Mouse (Mus musculus) hematopoietic stem cell, adult 5-6 weeks (primary cell): ENCODE results near the gene Prmt6. TPM values are rescaled to one million over a fixed set of nuclear protein-coding genes. Genes with fewer than 3 reads are reported as not detected.

Experiments
- ATAC-seq, 2 experiments: fragments of 125-278 bp in 1 of 2; replicated peaks in 1 of 2; 2 replicates each; pipeline ENCODE4 v1.8.0; 2016 to 2017; ENCODE audit warnings: inconsistent platforms in 2 of 2, mild to moderate bottlenecking in 2 of 2, moderate number of reproducible peaks in 2 of 2, low read depth in 1 of 2, moderate TSS enrichment in 1 of 2; ENCODE audit not compliant: low FRiP score in 2 of 2, poor library complexity in 2 of 2, severe bottlenecking in 2 of 2, insufficient read depth in 1 of 2, low TSS enrichment in 1 of 2
- total RNA-seq: library from RNA; stranded (forward); fragments of 172-1452, 232-1000 nt; gene quantifications from 2 replicates; pipeline ENCODE4 v1.2.3, GENCODE M21; 2017

Gene Prmt6
- total RNA-seq = 12.6 and 13.6 TPM in 2 replicates

- peak; percentile 91 to 95 for ATAC-seq
Measured at GRCm38 (mm10) chr3:110250839-110251700, at the start of gene Prmt6. TSS of gene Prmt6 (minus strand) at chr3:110250998.

- ATAC-seq = no peak
Measured at GRCm38 (mm10) chr3:110290485-110291045, 39.8 kb upstream of the Prmt6 start.

DNA sequence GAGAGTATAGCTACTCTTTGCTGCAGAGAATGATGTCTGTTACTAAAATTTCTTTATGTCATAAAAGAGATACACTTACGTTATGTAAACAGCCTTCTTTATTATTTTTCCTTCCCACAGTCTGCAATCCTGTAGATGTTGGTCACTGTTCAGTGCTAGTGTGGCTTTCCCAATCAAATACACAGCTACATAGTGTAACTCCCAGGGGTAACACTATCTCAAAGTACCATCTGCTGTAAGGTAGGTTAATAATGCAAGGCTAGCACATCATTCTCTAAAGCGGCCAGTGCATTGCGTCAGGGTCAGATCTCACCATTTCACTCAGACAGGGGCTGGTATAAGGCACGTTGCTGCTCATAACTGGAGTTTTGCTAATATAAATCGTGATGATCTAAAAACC, 31.9 kb upstream of the Prmt6 start:
- ATAC-seq = no peak

- no peak for ATAC-seq
Measured at GRCm38 (mm10) chr3:110267790-110268189, 17.0 kb upstream of the Prmt6 start.

GRCm38 (mm10) chr3:110253105-110253504, 2.3 kb upstream of the Prmt6 start:
- ATAC-seq = no peak

- peak; percentile 61 to 72 for ATAC-seq
Measured at GRCm38 (mm10) chr3:110249891-110250838, 633 bp downstream of the Prmt6 start.

GRCm38 (mm10) chr3:110236819-110237463, 13.9 kb downstream of the Prmt6 start:
- no peak for ATAC-seq

Other genes with a start within 250 kb of the Prmt6 start
- not detected in 2 replicates for gene Ntng1, start 107.0 kb downstream of the Prmt6 start, total RNA-seq